Mouse (Mus musculus) limb, embryonic 11.5 days (tissue): Measurements from ENCODE around the gene Trpv6. TPM values are rescaled to one million over a fixed set of nuclear protein-coding genes. Genes with fewer than 3 reads are reported as not detected.

Source experiments
- ATAC-seq: fragments of 200-750 bp; cut with Nextera tagmentation; 2 replicates; pipeline ENCODE4 v1.8.0; 2017; ENCODE audit warnings: low read depth; ENCODE audit not compliant: insufficient number of reproducible peaks, low FRiP score, low TSS enrichment
- DNase-seq: peaks from one replicate; pipeline ENCODE4 v3.0.0-alpha.2; 2015; ENCODE audit warnings: low spot score
- H3K27ac ChIP-seq: fragments of 300-500 bp; sonication (generic); replicated peaks from 2 replicates; pipeline ENCODE4 v1.5.1; 2014; ENCODE audit warnings: low read depth, mild to moderate bottlenecking, low read length
- H3K27me3 ChIP-seq: fragments of 300-500 bp; sonication (generic); 2 replicates; pipeline ENCODE4 v1.6.1; 2014; ENCODE audit warnings: mild to moderate bottlenecking, low read length, mixed read lengths; ENCODE audit not compliant: control insufficient read depth, insufficient read depth
- H3K36me3 ChIP-seq: fragments of 300-500 bp; sonication (generic); 2 replicates; pipeline ENCODE4 v1.6.1; 2014; ENCODE audit warnings: mild to moderate bottlenecking, low read length, moderate library complexity, mixed read lengths; ENCODE audit not compliant: control insufficient read depth, insufficient read depth
- H3K4me1 ChIP-seq: fragments of 300-500 bp; sonication (generic); 2 replicates; pipeline ENCODE4 v1.6.1; 2014; ENCODE audit warnings: low read length, mixed read lengths; ENCODE audit not compliant: control insufficient read depth, insufficient read depth
- H3K4me2 ChIP-seq: fragments of 300-500 bp; sonication (generic); 2 replicates; pipeline ENCODE4 v1.6.1; 2014; ENCODE audit warnings: low read depth, mild to moderate bottlenecking, moderate library complexity; ENCODE audit not compliant: severe bottlenecking
- H3K4me3 ChIP-seq: fragments of 300-500 bp; sonication (generic); 2 replicates; pipeline ENCODE4 v1.5.1; 2014; ENCODE audit warnings: low read depth, low read length
- H3K9ac ChIP-seq: fragments of 300-500 bp; sonication (generic); 2 replicates; pipeline ENCODE4 v1.6.1; 2014; ENCODE audit warnings: mild to moderate bottlenecking, low read length
- H3K9me3 ChIP-seq: fragments of 300-500 bp; sonication (generic); 2 replicates; pipeline ENCODE4 v1.6.1; 2016; ENCODE audit warnings: low read length; ENCODE audit not compliant: control insufficient read depth
- WGBS: fragments of 180-500 bp; shearing (Covaris S2); extraction: QIAGEN DNeasy Blood & Tissue Kit; methylation state at CpG from one replicate; pipeline ENCODE4 v1.1.7; 2014; 5-methylcytosine and 5-hydroxymethylcytosine counted together
- polyA plus RNA-seq: library from polyadenylated mRNA; unstranded; fragments of >200 nt; fragmentation: Nextera tagmentation; extraction: Ambion mirVana; gene quantifications from 2 replicates; pipeline ENCODE4 v1.2.1, GENCODE M21; 2014

Gene Trpv6
- polyA plus RNA-seq, 1 experiment from 2014 or later, result 0.40 TPM

- Histone ChIP-seq H3K27me3 (no peaks in the 10 kb centered on the region), H3K4me2 (no peak overlapping the region), H3K4me3 (no peak overlapping the region), H3K36me3 (no peaks in the 10 kb centered on the region), H3K27ac (no peak overlapping the region), H3K9me3 (no peaks in the 10 kb centered on the region), H3K9ac (no peak overlapping the region), H3K4me1 (no peaks in the 10 kb centered on the region)
- 33% methylated on average over 1 of the region's 1 CpGs for WGBS
- DNase-seq, result no peak
- no peak for ATAC-seq
Measured at GRCm38 (mm10) chr6:41637393-41637792, 1.2 kb upstream of the Trpv6 start.

GRCm38 (mm10) chr6:41635211-41635610 lies 994 bp downstream of the Trpv6 start:
- Histone ChIP-seq H3K27ac (no peak overlapping the region), H3K9ac (no peak overlapping the region), H3K4me2 (no peak overlapping the region), H3K9me3 (no peaks in the 10 kb centered on the region), H3K4me1 (no peaks in the 10 kb centered on the region), H3K4me3 (no peak overlapping the region), H3K36me3 (no peaks in the 10 kb centered on the region), H3K27me3 (no peaks in the 10 kb centered on the region)
- no peak for DNase-seq
- no peak for ATAC-seq
- WGBS, result 68% methylated on average over 1 of the region's 1 CpGs

- ATAC-seq, result no peak
Measured at GRCm38 (mm10) chr6:41631549-41631948, 4.7 kb downstream of the Trpv6 start.

GRCm38 (mm10) chr6:41630791-41631190 lies 5.4 kb downstream of the Trpv6 start:
- no peak overlapping the region for H3K4me3 ChIP-seq
- ATAC-seq (no peak), DNase-seq (no peak)
- H3K4me2 ChIP-seq, result no peak overlapping the region
- H3K36me3 ChIP-seq, result no peaks in the 10 kb centered on the region
- H3K9me3 ChIP-seq, result no peaks in the 10 kb centered on the region
- H3K27ac ChIP-seq, result no peak overlapping the region
- no peak overlapping the region for H3K9ac ChIP-seq
- WGBS, result 67% methylated on average over 2 of the region's 2 CpGs
- no peaks in the 10 kb centered on the region for H3K4me1 ChIP-seq
- H3K27me3 ChIP-seq, result no peaks in the 10 kb centered on the region

More at GRCm38 (mm10) chr6:41631549-41631948, 4.7 kb downstream of the Trpv6 start:
- Histone ChIP-seq H3K9ac (no peak overlapping the region), H3K4me3 (no peak overlapping the region), H3K27ac (no peak overlapping the region), H3K9me3 (no peaks in the 10 kb centered on the region), H3K4me1 (no peaks in the 10 kb centered on the region), H3K27me3 (no peaks in the 10 kb centered on the region), H3K36me3 (no peaks in the 10 kb centered on the region), H3K4me2 (no peak overlapping the region)
- no peak for DNase-seq
- WGBS, result 88% methylated on average over 4 of the region's 4 CpGs

- Histone ChIP-seq H3K9ac (no peak overlapping the region), H3K4me1 (no peaks in the 10 kb centered on the region), H3K4me2 (no peak overlapping the region), H3K4me3 (no peak overlapping the region), H3K9me3 (no peaks in the 10 kb centered on the region), H3K36me3 (no peaks in the 10 kb centered on the region), H3K27ac (no peak overlapping the region), H3K27me3 (no peaks in the 10 kb centered on the region)
- WGBS, result 79% methylated on average over 1 of the region's 1 CpGs
- ATAC-seq, result no peak
- no peak for DNase-seq
Measured at GRCm38 (mm10) chr6:41628180-41628579, 8.0 kb downstream of the Trpv6 start.

GRCm38 (mm10) chr6:41622661-41623060 lies 13.5 kb downstream of the Trpv6 start:
- no peak overlapping the region for H3K27ac ChIP-seq
- no peak overlapping the region for H3K4me2 ChIP-seq
- H3K4me1 ChIP-seq, result no peaks in the 10 kb centered on the region
- DNase-seq (no peak), ATAC-seq (no peak)
- no peaks in the 10 kb centered on the region for H3K27me3 ChIP-seq
- H3K36me3 ChIP-seq, result peaks cover 2% of the 10 kb centered on the region; the same call in 1 of the 2 replicates
- H3K9ac ChIP-seq, result no peak overlapping the region
- H3K9me3 ChIP-seq, result no peaks in the 10 kb centered on the region
- 66% methylated on average over 9 of the region's 9 CpGs for WGBS
- no peak overlapping the region for H3K4me3 ChIP-seq

- Histone ChIP-seq H3K9me3 (no peaks in the 10 kb centered on the region), H3K4me2 (no peak overlapping the region), H3K27ac (no peak overlapping the region), H3K36me3 (peaks cover 2% of the 10 kb centered on the region; the same call in 1 of the 2 replicates), H3K27me3 (no peaks in the 10 kb centered on the region), H3K4me1 (no peaks in the 10 kb centered on the region), H3K9ac (no peak overlapping the region), H3K4me3 (no peak overlapping the region)
- 91% methylated on average over 12 of the region's 12 CpGs for WGBS
- DNase-seq (no peak), ATAC-seq (no peak)
Measured at GRCm38 (mm10) chr6:41621241-41621990, 14.8 kb downstream of the Trpv6 start.

GRCm38 (mm10) chr6:41620173-41620798 lies 15.9 kb downstream of the Trpv6 start:
- Histone ChIP-seq H3K4me2 (no peak overlapping the region), H3K9me3 (no peaks in the 10 kb centered on the region), H3K9ac (no peak overlapping the region), H3K36me3 (peaks cover 2% of the 10 kb centered on the region; the same call in 1 of the 2 replicates), H3K4me3 (no peak overlapping the region), H3K27ac (no peak overlapping the region), H3K4me1 (no peaks in the 10 kb centered on the region), H3K27me3 (no peaks in the 10 kb centered on the region)
- 90% methylated on average over 9 of the region's 9 CpGs for WGBS
- no peak for ATAC-seq
- no peak for DNase-seq
